Mouse (Mus musculus): ENCODE measurements around the gene Tnfsf8. TPM values are rescaled to one million over a fixed set of nuclear protein-coding genes. Genes with fewer than 3 reads are reported as not detected.

Gene Tnfsf8
- polyA plus RNA-seq (2014; fragmentation: Illumina TruSeq; extraction: RNeasy Lipid Tissue Mini Kit (QIAGEN cat#74804); ENCODE audit: low read depth, low replicate concordance): not detected

GRCm38 (mm10) chr4:63860688-63861540 lies at the start of gene Tnfsf8:
Gene Tnfsf8, minus strand, starts transcription at chr4:63861347.

Other genes starting within 250 kb of the Tnfsf8 start
- gene Tex48, start 238.9 kb downstream of the Tnfsf8 start, polyA plus RNA-seq (2014; fragmentation: Illumina TruSeq; extraction: RNeasy Lipid Tissue Mini Kit (QIAGEN cat#74804); ENCODE audit: low read depth, low replicate concordance): 260 TPM
- not detected for gene Gm11214, start 198.0 kb downstream of the Tnfsf8 start, polyA plus RNA-seq (2014; fragmentation: Illumina TruSeq; extraction: RNeasy Lipid Tissue Mini Kit (QIAGEN cat#74804); ENCODE audit: low read depth, low replicate concordance)
- gene Tnfsf15, start 116.2 kb downstream of the Tnfsf8 start, polyA plus RNA-seq (2014; fragmentation: Illumina TruSeq; extraction: RNeasy Lipid Tissue Mini Kit (QIAGEN cat#74804); ENCODE audit: low read depth, low replicate concordance): 2.1 TPM
- 0.74 TPM for gene Tnc, start 185.7 kb upstream of the Tnfsf8 start, polyA plus RNA-seq (2014; fragmentation: Illumina TruSeq; extraction: RNeasy Lipid Tissue Mini Kit (QIAGEN cat#74804); ENCODE audit: low read depth, low replicate concordance)